Mouse (Mus musculus): ENCODE measurements around the gene Tpx2. TPM values are rescaled to one million over a fixed set of nuclear protein-coding genes. Genes with fewer than 3 reads are reported as not detected.
A peak's percentile ranks its signal among the peaks of the same experiment; 100 is the strongest.

Tpx2 gene
- polyA plus RNA-seq, 1 experiment from 2014 or later = 95.3 TPM

DNA sequence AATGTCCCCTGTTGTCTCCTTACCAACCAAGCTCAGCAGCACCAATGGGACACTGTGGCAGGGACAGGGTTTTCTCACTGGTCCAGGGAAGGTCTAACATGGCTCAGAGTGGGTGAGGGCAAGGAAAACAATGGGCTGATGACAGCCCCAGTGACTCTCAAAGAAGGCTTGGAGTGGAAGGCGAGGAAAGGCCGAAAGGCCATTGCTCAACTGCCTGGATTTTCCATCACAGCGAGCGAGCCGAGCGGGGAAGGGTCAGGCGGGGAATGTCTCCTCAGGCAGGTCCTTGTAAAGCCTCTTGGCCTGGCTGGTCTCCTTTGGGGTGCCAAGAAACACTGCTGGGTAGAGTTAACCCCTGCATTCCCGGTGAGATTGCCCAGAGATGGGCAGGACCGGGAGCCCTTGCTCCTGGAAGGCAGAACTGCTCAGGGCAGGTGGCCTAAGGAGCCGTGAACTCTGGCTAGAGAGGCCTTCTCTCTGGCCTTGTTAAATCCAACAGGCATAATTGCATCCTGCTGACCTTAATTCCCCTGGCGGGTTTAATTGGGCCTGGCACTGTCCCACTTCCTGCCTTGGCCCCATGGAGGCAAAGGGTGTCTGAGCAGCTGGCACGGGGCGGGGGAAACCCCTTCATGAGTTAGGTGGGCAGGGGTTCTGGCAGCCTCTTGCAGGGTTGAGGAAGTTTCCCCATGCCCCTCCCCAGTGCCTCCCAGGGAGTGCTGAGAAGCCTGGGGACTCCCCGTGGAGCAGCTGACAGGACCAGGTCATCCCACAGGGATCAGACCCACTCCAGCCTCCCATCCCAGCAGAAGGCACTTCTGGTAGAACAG, 59.6 kb downstream of the Tpx2 start:
- Histone ChIP-seq H3K4me2 (replicated peaks; ENCODE audit: low read depth, low read length) (no peak overlapping the region), H3K9ac (replicated peaks; ENCODE audit: low read depth, low read length) (no peak overlapping the region), H3K4me1 (ENCODE audit: control insufficient read depth, insufficient read depth, low read length) (peaks cover 19% of the 10 kb centered on the region), H3K4me3 (ENCODE audit: low read depth, low read length) (no peak overlapping the region), H3K27me3 (ENCODE audit: control insufficient read depth, insufficient read depth, low read length) (0 out of 2 replicates have a peak, but pooled peaks cover 6% of the 10 kb centered on the region), H3K9me3 (ENCODE audit: control insufficient read depth, low read depth, low read length) (no peaks in the 10 kb centered on the region), H3K27ac (ENCODE audit: low read length) (no peak overlapping the region), H3K36me3 (ENCODE audit: control insufficient read depth, insufficient read depth, low read length) (no peaks in the 10 kb centered on the region)
- no peak for ATAC-seq (ENCODE audit: insufficient number of reproducible peaks, insufficient read depth, low FRiP score, low read depth)
- WGBS = 69% methylated on average over 14 of the region's 14 CpGs

DNA sequence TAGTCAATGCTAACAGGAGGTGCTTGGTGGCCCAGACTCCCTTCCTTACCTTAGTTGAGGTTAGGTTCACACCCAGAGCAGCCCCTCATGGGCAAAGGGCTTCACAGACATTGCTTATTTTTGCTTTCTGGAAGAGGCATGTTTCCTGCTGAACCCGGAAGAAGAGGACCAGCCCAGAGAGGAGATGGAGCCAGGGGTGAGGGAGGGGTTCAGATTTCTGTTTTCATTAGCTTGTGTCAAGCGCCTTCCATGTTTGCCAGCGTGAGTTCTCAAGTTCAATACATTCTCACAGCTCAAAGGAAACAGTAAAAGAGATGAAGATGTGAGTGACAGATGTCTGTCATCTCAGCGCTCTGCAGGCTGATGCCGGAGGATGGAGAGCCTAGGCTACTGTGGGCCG, 62.1 kb downstream of the Tpx2 start:
- Histone ChIP-seq H3K9ac (replicated peaks; ENCODE audit: low read depth, low read length) (no peak overlapping the region), H3K4me3 (ENCODE audit: low read depth, low read length) (no peak overlapping the region), H3K27me3 (ENCODE audit: control insufficient read depth, insufficient read depth, low read length) (peaks cover 17% of the 10 kb centered on the region), H3K9me3 (ENCODE audit: control insufficient read depth, low read depth, low read length) (no peaks in the 10 kb centered on the region), H3K4me1 (ENCODE audit: control insufficient read depth, insufficient read depth, low read length) (peaks cover 19% of the 10 kb centered on the region), H3K4me2 (replicated peaks; ENCODE audit: low read depth, low read length) (no peak overlapping the region), H3K27ac (ENCODE audit: low read length) (no peak overlapping the region), H3K36me3 (ENCODE audit: control insufficient read depth, insufficient read depth, low read length) (no peaks in the 10 kb centered on the region)
- WGBS = 72% methylated on average over 6 of the region's 6 CpGs
- ATAC-seq (ENCODE audit: insufficient number of reproducible peaks, insufficient read depth, low FRiP score, low read depth) = no peak

DNA sequence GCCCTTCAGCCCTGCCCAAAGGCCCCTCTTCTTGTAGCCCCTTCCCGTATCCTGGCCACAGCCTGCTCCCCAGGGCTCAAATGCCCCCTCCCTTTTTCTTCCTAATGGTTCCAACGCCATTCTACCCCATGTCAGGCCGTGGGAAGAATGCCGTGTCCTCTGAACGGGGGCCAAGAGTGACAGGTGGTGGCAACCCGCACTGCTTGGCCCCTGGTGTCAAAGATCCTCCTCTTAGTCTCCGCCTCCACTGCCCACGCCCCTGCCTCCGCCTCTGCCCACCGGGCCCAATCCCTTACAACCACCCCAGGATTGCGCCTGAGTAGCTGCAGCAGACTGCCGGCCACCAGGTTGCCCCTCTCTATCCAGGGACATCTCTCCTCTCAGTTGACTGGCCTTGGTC, 63.3 kb downstream of the Tpx2 start, which contains the start of gene Mylk2:
Gene Mylk2 (plus strand): TSS at position 322 of the 400 bp plus-strand sequence.
- no peaks in the 10 kb centered on the region for H3K36me3 ChIP-seq (ENCODE audit: control insufficient read depth, insufficient read depth, low read length)
- H3K4me2 ChIP-seq (replicated peaks; ENCODE audit: low read depth, low read length) = no peak within 1 kb of the TSS
- H3K27me3 ChIP-seq (ENCODE audit: control insufficient read depth, insufficient read depth, low read length) = peaks cover 17% of the 10 kb centered on the region
- WGBS = 20% methylated on average over 12 of the region's 12 CpGs
- ATAC-seq (ENCODE audit: insufficient number of reproducible peaks, insufficient read depth, low FRiP score, low read depth) = no peak
- peaks cover 12% of the 10 kb centered on the region for H3K4me1 ChIP-seq (ENCODE audit: control insufficient read depth, insufficient read depth, low read length)
- H3K4me3 ChIP-seq (ENCODE audit: low read depth, low read length) = no peak within 1 kb of the TSS
- H3K9me3 ChIP-seq (ENCODE audit: control insufficient read depth, low read depth, low read length) = no peaks in the 10 kb centered on the region
- H3K27ac ChIP-seq (ENCODE audit: low read length) = no peak within 1 kb of the TSS
- no peak within 1 kb of the TSS for H3K9ac ChIP-seq (replicated peaks; ENCODE audit: low read depth, low read length)

DNA sequence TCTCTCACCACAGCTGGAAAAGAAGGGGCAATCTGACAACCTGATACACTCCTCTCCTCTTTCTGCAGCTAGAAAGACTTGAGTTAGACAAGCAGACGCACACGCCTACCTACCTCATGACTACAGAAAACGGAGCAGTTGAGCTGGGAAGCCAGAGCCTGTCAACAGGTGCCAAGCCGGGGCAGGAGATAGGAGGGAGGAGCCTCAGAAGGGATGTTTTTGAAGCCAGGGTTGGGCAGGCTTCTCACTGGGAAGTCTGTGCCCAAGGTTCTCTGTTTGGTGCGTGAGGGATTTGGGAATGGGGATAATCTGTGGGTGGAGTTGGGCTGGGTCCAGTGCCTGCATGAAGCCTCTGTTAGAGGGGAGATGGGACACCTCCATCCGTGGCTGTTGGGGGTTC, 63.7 kb downstream of the Tpx2 start:
- no peaks in the 10 kb centered on the region for H3K36me3 ChIP-seq (ENCODE audit: control insufficient read depth, insufficient read depth, low read length)
- H3K27me3 ChIP-seq (ENCODE audit: control insufficient read depth, insufficient read depth, low read length) = peaks cover 17% of the 10 kb centered on the region
- peaks cover 9% of the 10 kb centered on the region for H3K4me1 ChIP-seq (ENCODE audit: control insufficient read depth, insufficient read depth, low read length)
- no peaks in the 10 kb centered on the region for H3K9me3 ChIP-seq (ENCODE audit: control insufficient read depth, low read depth, low read length)
- no peak overlapping the region for H3K9ac ChIP-seq (replicated peaks; ENCODE audit: low read depth, low read length)
- no peak overlapping the region for H3K4me2 ChIP-seq (replicated peaks; ENCODE audit: low read depth, low read length)
- no peak overlapping the region for H3K27ac ChIP-seq (ENCODE audit: low read length)
- H3K4me3 ChIP-seq (ENCODE audit: low read depth, low read length) = no peak overlapping the region
- WGBS = 28% methylated on average over 6 of the region's 6 CpGs
- ATAC-seq (ENCODE audit: insufficient number of reproducible peaks, insufficient read depth, low FRiP score, low read depth) = no peak

DNA sequence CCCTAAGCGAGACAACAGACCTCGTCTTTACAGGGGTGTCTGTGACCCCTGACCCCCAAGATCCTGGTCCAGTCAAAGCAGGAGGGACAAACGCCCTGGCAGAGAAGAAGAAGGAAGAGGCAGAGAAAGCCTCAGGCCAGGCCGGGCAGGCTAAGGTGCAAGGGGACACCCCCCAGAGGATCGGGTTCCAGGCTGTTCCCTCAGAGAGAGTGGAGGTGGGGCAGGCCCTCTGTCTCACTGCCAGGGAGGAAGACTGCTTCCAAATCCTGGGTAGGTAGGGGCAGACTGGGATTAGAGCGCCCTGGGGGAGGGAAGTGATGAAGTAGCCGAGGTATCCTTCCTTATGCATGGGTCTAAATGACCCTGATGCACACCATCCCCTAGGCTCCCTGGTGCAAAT, 65.7 kb downstream of the Tpx2 start:
- Histone ChIP-seq H3K27ac (ENCODE audit: low read length) (no peak overlapping the region), H3K36me3 (ENCODE audit: control insufficient read depth, insufficient read depth, low read length) (no peaks in the 10 kb centered on the region), H3K4me1 (ENCODE audit: control insufficient read depth, insufficient read depth, low read length) (no peaks in the 10 kb centered on the region), H3K4me2 (replicated peaks; ENCODE audit: low read depth, low read length) (no peak overlapping the region), H3K27me3 (ENCODE audit: control insufficient read depth, insufficient read depth, low read length) (peaks cover 17% of the 10 kb centered on the region), H3K4me3 (ENCODE audit: low read depth, low read length) (no peak overlapping the region), H3K9me3 (ENCODE audit: control insufficient read depth, low read depth, low read length) (no peaks in the 10 kb centered on the region), H3K9ac (replicated peaks; ENCODE audit: low read depth, low read length) (no peak overlapping the region)
- no peak for ATAC-seq (ENCODE audit: insufficient number of reproducible peaks, insufficient read depth, low FRiP score, low read depth)
- 36% methylated on average over 7 of the region's 7 CpGs for WGBS

DNA sequence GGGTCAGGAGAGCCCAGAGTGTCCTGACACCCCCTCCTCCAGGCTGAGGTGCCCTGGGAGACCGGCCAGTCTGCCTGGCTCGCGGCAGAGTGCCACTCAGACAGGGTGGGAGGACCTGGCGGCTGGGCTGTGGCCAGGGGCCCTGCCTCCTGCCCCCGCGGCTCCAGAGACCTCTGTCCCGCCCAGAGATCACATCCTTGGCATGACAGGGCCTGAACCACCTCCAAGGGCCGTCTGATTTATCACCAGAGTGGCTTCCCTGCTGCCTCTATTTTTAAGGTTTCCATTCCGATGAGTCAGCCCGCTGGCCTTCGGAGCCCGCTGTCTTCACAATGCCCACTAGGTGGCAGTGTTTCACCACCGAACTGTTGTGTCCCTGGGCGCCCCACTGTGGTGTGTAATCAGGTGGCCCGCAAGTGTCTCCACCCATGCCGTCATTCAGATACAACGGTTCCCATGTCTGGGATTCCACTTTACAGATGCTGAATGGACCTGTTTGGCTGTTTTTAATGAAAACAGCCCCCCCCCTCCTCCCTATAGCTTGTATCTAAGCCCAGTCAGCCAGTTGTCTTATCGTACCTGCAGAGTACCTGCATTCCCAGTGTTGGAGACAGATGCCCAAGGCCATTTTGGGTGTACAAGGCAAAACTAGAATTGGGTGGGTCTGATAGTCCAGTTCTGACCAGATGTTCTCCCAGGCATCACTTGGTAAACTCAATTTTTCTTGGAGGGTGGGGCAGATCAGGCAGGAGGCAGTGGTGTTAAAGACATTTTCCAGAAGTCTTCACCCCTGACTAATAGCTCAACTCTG, 66.8 kb downstream of the Tpx2 start:
- H3K9ac ChIP-seq (replicated peaks; ENCODE audit: low read depth, low read length) = no peak overlapping the region

DNA sequence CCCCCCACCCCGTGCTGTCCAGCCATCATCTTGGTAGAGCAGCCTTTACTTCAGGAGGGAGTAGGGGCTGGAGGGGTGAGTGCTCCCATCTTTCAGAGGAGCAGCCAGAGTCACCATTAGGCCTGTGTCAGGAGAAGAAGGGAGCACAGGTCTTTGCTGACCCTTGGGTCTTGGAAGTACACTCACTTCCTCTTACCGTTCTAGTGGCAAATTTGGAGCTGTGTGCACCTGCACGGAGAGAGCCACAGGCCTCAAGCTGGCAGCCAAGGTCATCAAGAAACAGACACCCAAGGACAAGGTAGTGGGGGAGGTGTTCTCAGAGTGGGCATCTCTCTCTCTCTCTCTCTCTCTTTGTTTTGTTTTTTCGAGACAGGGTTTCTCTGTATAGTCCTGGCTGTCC, 67.7 kb downstream of the Tpx2 start:
- H3K27ac ChIP-seq (ENCODE audit: low read length) = no peak overlapping the region
- no peak overlapping the region for H3K4me2 ChIP-seq (replicated peaks; ENCODE audit: low read depth, low read length)
- no peak overlapping the region for H3K9ac ChIP-seq (replicated peaks; ENCODE audit: low read depth, low read length)
- H3K4me3 ChIP-seq (ENCODE audit: low read depth, low read length) = no peak overlapping the region
- H3K36me3 ChIP-seq (ENCODE audit: control insufficient read depth, insufficient read depth, low read length) = no peaks in the 10 kb centered on the region
- H3K4me1 ChIP-seq (ENCODE audit: control insufficient read depth, insufficient read depth, low read length) = no peaks in the 10 kb centered on the region
- H3K9me3 ChIP-seq (ENCODE audit: control insufficient read depth, low read depth, low read length) = no peaks in the 10 kb centered on the region
- no peak for ATAC-seq (ENCODE audit: insufficient number of reproducible peaks, insufficient read depth, low FRiP score, low read depth)
- peaks cover 17% of the 10 kb centered on the region for H3K27me3 ChIP-seq (ENCODE audit: control insufficient read depth, insufficient read depth, low read length)
- 71% methylated on average over 4 of the region's 4 CpGs for WGBS

More for the DNA sequence above, 66.8 kb downstream of the Tpx2 start:
- no peaks in the 10 kb centered on the region for H3K4me1 ChIP-seq (ENCODE audit: control insufficient read depth, insufficient read depth, low read length)
- no peak; the same call in 1 of the 2 replicates for ATAC-seq (ENCODE audit: insufficient number of reproducible peaks, insufficient read depth, low FRiP score, low read depth)
- H3K4me2 ChIP-seq (replicated peaks; ENCODE audit: low read depth, low read length) = peak overlapping the region; percentile 2; the same call in 1 of the 2 replicates
- no peak overlapping the region for H3K27ac ChIP-seq (ENCODE audit: low read length)
- 2% methylated on average over 18 of the region's 18 CpGs for WGBS
- H3K27me3 ChIP-seq (ENCODE audit: control insufficient read depth, insufficient read depth, low read length) = peaks cover 17% of the 10 kb centered on the region
- no peaks in the 10 kb centered on the region for H3K9me3 ChIP-seq (ENCODE audit: control insufficient read depth, low read depth, low read length)
- H3K36me3 ChIP-seq (ENCODE audit: control insufficient read depth, insufficient read depth, low read length) = no peaks in the 10 kb centered on the region
- no peak overlapping the region for H3K4me3 ChIP-seq (ENCODE audit: low read depth, low read length)

DNA sequence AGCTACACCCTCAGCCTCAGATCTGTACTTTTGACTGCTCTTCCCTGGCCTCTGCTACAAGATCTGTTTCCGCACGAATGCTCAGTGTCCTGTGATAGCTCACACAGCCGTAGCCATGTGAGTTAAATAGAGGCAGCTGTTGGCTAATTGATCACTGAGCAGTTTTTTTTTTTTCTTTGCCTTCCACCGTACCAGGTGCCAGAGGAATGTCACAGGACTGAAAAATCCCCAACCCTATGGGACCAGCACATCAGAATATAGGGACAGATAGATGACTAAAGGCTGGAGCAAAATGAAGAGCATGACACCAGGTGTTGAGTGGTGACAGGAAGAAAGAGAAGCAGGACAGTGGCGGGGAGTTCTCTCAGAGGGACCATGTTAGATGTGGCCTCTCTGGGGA, 68.3 kb downstream of the Tpx2 start:
- 53% methylated on average over 5 of the region's 5 CpGs for WGBS
- Histone ChIP-seq H3K4me3 (ENCODE audit: low read depth, low read length) (no peak overlapping the region), H3K9me3 (ENCODE audit: control insufficient read depth, low read depth, low read length) (no peaks in the 10 kb centered on the region), H3K27me3 (ENCODE audit: control insufficient read depth, insufficient read depth, low read length) (peaks cover 17% of the 10 kb centered on the region), H3K36me3 (ENCODE audit: control insufficient read depth, insufficient read depth, low read length) (no peaks in the 10 kb centered on the region), H3K27ac (ENCODE audit: low read length) (no peak overlapping the region), H3K4me2 (replicated peaks; ENCODE audit: low read depth, low read length) (no peak overlapping the region), H3K4me1 (ENCODE audit: control insufficient read depth, insufficient read depth, low read length) (no peaks in the 10 kb centered on the region), H3K9ac (replicated peaks; ENCODE audit: low read depth, low read length) (no peak overlapping the region)
- no peak for ATAC-seq (ENCODE audit: insufficient number of reproducible peaks, insufficient read depth, low FRiP score, low read depth)
